Mouse (Mus musculus) Patski (cell line): ENCODE results near the gene Chn2. TPM values are rescaled to one million over a fixed set of nuclear protein-coding genes. Genes with fewer than 3 reads are reported as not detected.

Experiments
- ATAC-seq: fragments of 100-300 bp; one replicate; pipeline ENCODE4 v1.8.0; 2021
- CTCF ChIA-PET: fragments of 350-600 bp; sonication (Branson Sonifier 250); formaldehyde crosslinking; loops from one replicate; lab custom pipeline; 2022; ENCODE audit warnings: inconsistent platforms; lab: Charles Lee
- POLR2A ChIA-PET: fragments of 350-600 bp; sonication (Branson Sonifier 250); formaldehyde crosslinking; loops from one replicate; lab custom pipeline; 2022; ENCODE audit warnings: antibody characterized with exemption, inconsistent platforms; lab: Charles Lee
- DNase-seq: peaks from one replicate; pipeline ENCODE4 v3.0.0-alpha.2; 2011; ENCODE audit warnings: low read depth, low spot score
- H3K27me3 ChIP-seq: fragments of 371-371 bp; one replicate; pipeline ENCODE4 v1.5.1; 2021
- CTCF ChIP-seq: fragments of 100-300 bp; IDR thresholded peaks from one replicate; pipeline ENCODE4 v1.5.1; 2021
- in situ Hi-C: fragments of 300-500 bp; cut with MboI; formaldehyde crosslinking; loops from 3 replicates; pipeline ENCODE4 v1.11.1; 2018; ENCODE audit warnings: low pct_unique_long_range_greater_than_20kb, mixed read lengths
- polyA plus RNA-seq: library from polyadenylated mRNA; unstranded; gene quantifications from one replicate; pipeline ENCODE4 v1.2.3, GENCODE M21; 2021

Chn2 gene
- polyA plus RNA-seq, 1 experiment from 2014 or later = 15.7 TPM

GRCm38 (mm10) chr6:54053316-54053715 is 14.0 kb downstream of the Chn2 start:
- DNase-seq = no peak
- POLR2A ChIA-PET = no interaction called here
- TF ChIP-seq CTCF = no peak
- in situ Hi-C loops = no loop called here
- no peaks in the 10 kb centered on the region for H3K27me3 ChIP-seq
- no peak for ATAC-seq
- CTCF ChIA-PET = no interaction called here

- DNase-seq (no peak), ATAC-seq (no peak)
- in situ Hi-C loops = no loop called here
- ChIA-PET POLR2A (interaction anchor here (0.6 kb wide), 1 partner anchor 118 kb away, joined by 4 read pairs; no protein-coding TSS in a partner anchor), CTCF (no interaction called here)
- H3K27me3 ChIP-seq = no peaks in the 10 kb centered on the region
- no peak for TF ChIP-seq CTCF
Observed at GRCm38 (mm10) chr6:54055387-54055786, 16.0 kb downstream of the Chn2 start.

GRCm38 (mm10) chr6:54056548-54057532 is 17.5 kb downstream of the Chn2 start:
- ATAC-seq = no peak
- in situ Hi-C loops = no loop called here
- no peak for DNase-seq
- CTCF ChIA-PET = interaction anchor here (0.7 to 1.2 kb wide), 2 partner anchors 9 to 20 kb away, joined by 3 read pairs; no protein-coding TSS in a partner anchor
- TF ChIP-seq CTCF = no peak
- POLR2A ChIA-PET = no interaction called here
- H3K27me3 ChIP-seq = no peaks in the 10 kb centered on the region

GRCm38 (mm10) chr6:54057661-54058060 is 18.3 kb downstream of the Chn2 start:
- DNase-seq (no peak), ATAC-seq (no peak)
- peak; percentile 9 for TF ChIP-seq CTCF
- CTCF ChIA-PET = interaction anchor here (1.2 kb wide), 1 partner anchor 10 kb away, joined by 3 read pairs; no protein-coding TSS in a partner anchor
- no peaks in the 10 kb centered on the region for H3K27me3 ChIP-seq
- POLR2A ChIA-PET = no interaction called here
- in situ Hi-C loops = no loop called here

DNA sequence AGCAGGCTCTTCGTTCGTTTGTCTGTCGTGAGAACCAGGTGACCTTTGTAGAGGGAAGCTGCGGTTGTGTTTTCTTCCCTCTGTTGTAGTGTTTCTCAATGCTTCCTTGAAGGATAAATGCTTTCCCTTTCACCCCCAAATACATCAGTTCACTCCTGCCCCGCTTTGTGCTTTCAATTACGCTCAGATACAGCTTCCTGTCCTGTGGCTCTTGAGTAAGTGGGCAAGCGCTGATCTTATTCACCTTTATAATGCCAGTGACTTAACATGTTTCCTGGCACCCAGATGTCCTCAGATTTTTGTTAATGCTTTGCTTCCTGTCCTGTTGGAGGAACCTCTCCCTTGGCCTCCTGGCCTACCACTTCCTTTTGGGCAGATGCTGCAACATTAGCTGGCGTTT is 19.5 kb downstream of the Chn2 start:
- POLR2A ChIA-PET = no interaction called here
- DNase-seq (no peak), ATAC-seq (no peak)
- H3K27me3 ChIP-seq = no peaks in the 10 kb centered on the region
- in situ Hi-C loops = no loop called here
- TF ChIP-seq CTCF = no peak
- CTCF ChIA-PET = interaction anchor here (1.2 kb wide), 1 partner anchor 14 kb away, joined by 3 read pairs; no protein-coding TSS in a partner anchor

GRCm38 (mm10) chr6:54060258-54060657 is 20.9 kb downstream of the Chn2 start:
- POLR2A ChIA-PET = no interaction called here
- CTCF ChIA-PET = interaction anchor here (1.2 kb wide), 1 partner anchor 15 kb away, joined by 3 read pairs; no protein-coding TSS in a partner anchor
- in situ Hi-C loops = no loop called here
- DNase-seq (no peak), ATAC-seq (no peak)
- TF ChIP-seq CTCF = no peak
- H3K27me3 ChIP-seq = no peaks in the 10 kb centered on the region

GRCm38 (mm10) chr6:54061375-54061774 is 22.0 kb downstream of the Chn2 start:
- ATAC-seq = no peak
- POLR2A ChIA-PET = no interaction called here
- DNase-seq = no peak
- H3K27me3 ChIP-seq = no peaks in the 10 kb centered on the region
- CTCF ChIA-PET = no interaction called here
- in situ Hi-C loops = no loop called here
- TF ChIP-seq CTCF = no peak

- CTCF ChIA-PET = interaction anchor here (1.3 kb wide), 1 partner anchor 20 kb away, joined by 3 read pairs; no protein-coding TSS in a partner anchor
- H3K27me3 ChIP-seq = no peaks in the 10 kb centered on the region
- POLR2A ChIA-PET = interaction anchor here (0.6 to 0.7 kb wide), 2 partner anchors 19 to 568 kb away, joined by 3 read pairs; no protein-coding TSS in a partner anchor
- no peak for DNase-seq
- no peak for TF ChIP-seq CTCF
- in situ Hi-C loops = no loop called here
- ATAC-seq = no peak
Observed at GRCm38 (mm10) chr6:54063878-54064277, 24.5 kb downstream of the Chn2 start.

- DNase-seq = no peak
Observed at GRCm38 (mm10) chr6:54067380-54067779, 28.0 kb downstream of the Chn2 start.

DNA sequence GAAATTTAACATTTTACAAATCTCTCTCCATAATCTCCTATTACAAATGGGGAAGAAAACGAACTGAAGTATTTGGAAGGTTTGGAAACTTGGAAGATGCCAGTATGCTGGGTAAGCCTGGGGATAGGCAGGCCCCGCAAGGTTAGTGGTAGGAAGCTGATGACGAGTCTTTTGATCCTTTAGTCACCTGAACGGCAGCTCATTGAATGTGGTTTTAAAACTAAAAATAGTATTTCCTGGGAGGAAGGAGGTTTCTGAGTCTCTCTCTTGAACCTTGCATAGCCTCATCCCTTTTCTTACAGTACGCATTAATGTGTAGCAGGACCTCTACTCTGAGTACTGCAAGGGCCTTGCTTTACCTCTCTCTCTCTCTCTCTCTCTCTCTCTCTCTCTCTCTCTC is 29.5 kb downstream of the Chn2 start:
- DNase-seq (no peak), ATAC-seq (no peak)
- no peaks in the 10 kb centered on the region for H3K27me3 ChIP-seq
- TF ChIP-seq CTCF = no peak
- POLR2A ChIA-PET = no interaction called here
- in situ Hi-C loops = no loop called here
- CTCF ChIA-PET = no interaction called here

More at GRCm38 (mm10) chr6:54067380-54067779, 28.0 kb downstream of the Chn2 start:
- in situ Hi-C loops = no loop called here
- H3K27me3 ChIP-seq = no peaks in the 10 kb centered on the region
- TF ChIP-seq CTCF = no peak
- POLR2A ChIA-PET = no interaction called here
- CTCF ChIA-PET = no interaction called here
- ATAC-seq = no peak

DNA sequence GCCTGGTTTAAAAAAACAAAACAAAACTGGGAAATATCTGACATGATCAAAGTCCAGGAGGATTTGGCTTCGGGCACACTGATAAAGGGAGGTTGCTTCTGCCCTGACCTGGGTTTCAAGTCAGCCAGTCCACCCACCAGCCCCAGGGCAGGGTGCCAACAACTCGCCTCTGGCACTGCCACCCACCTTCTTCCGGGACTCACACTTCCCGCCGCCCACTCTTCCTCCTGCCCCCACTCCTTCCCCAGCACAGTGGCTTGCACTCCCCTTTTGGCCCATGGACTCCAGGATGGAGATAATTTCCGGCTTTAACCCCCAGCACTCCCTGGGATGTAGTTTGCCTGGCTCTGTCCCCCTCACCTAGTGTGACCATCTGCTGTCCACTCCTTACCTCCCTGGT is 31.4 kb downstream of the Chn2 start:
- ATAC-seq (no peak), DNase-seq (no peak)
- in situ Hi-C loops = no loop called here
- no peak for TF ChIP-seq CTCF
- no peaks in the 10 kb centered on the region for H3K27me3 ChIP-seq
- POLR2A ChIA-PET = no interaction called here
- CTCF ChIA-PET = no interaction called here
